Mouse (Mus musculus): Measurements from ENCODE around the gene Slc6a3.

Gene Slc6a3

GRCm38 (mm10) chr13:73575051-73575450 lies 38.5 kb downstream of the Slc6a3 start:
- in situ Hi-C loops (cut with MboI; ENCODE audit: unreplicated experiment in 2 of 2): no loop called here

GRCm38 (mm10) chr13:73577277-73577676 lies 40.7 kb downstream of the Slc6a3 start:
- in situ Hi-C loops (cut with MboI; ENCODE audit: unreplicated experiment in 2 of 2): no loop called here

- in situ Hi-C loops (cut with MboI; ENCODE audit: unreplicated experiment in 2 of 2): no loop called here
These were observed 54.9 kb downstream of the Slc6a3 start for GRCm38 (mm10) chr13:73591488-73591887.

GRCm38 (mm10) chr13:73592546-73592945 lies 56.0 kb downstream of the Slc6a3 start:
- in situ Hi-C loops (cut with MboI; ENCODE audit: unreplicated experiment in 2 of 2): no loop called here

- in situ Hi-C loops (cut with MboI; ENCODE audit: unreplicated experiment in 2 of 2): no loop called here
These were observed 59.7 kb downstream of the Slc6a3 start for GRCm38 (mm10) chr13:73596276-73596675.

- in situ Hi-C loops (cut with MboI; ENCODE audit: unreplicated experiment in 2 of 2): loop anchor here in 1 of 2 experiments (25.0 kb wide), 1 partner anchor 712 kb away; the partner anchor contains the start of gene Pdcd6
These were observed 63.7 kb downstream of the Slc6a3 start for GRCm38 (mm10) chr13:73600217-73600616.

GRCm38 (mm10) chr13:73603046-73603445 lies 66.5 kb downstream of the Slc6a3 start:
- in situ Hi-C loops (cut with MboI; ENCODE audit: unreplicated experiment in 2 of 2): loop anchor here in 1 of 2 experiments (25.0 kb wide), 1 partner anchor 709 kb away; the partner anchor contains the start of gene Pdcd6

- in situ Hi-C loops (cut with MboI; ENCODE audit: unreplicated experiment in 2 of 2): loop anchor here in 1 of 2 experiments (25.0 kb wide), 1 partner anchor 709 kb away; the partner anchor contains the start of gene Pdcd6
These were observed 67.1 kb downstream of the Slc6a3 start, which contains the start of gene Clptm1l for GRCm38 (mm10) chr13:73603522-73604155. Clptm1l (plus strand) TSS chr13:73604006.

GRCm38 (mm10) chr13:73604156-73604957 lies 67.8 kb downstream of the Slc6a3 start:
- in situ Hi-C loops (cut with MboI; ENCODE audit: unreplicated experiment in 2 of 2): loop anchor here in 1 of 2 experiments (25.0 kb wide), 1 partner anchor 708 kb away; the partner anchor contains the start of gene Pdcd6

- in situ Hi-C loops (cut with MboI; ENCODE audit: unreplicated experiment in 2 of 2): loop anchor here in 1 of 2 experiments (25.0 kb wide), 1 partner anchor 694 kb away; the partner anchor contains the start of gene Pdcd6
These were observed 81.9 kb downstream of the Slc6a3 start for GRCm38 (mm10) chr13:73618406-73618805.

- in situ Hi-C loops (cut with MboI; ENCODE audit: unreplicated experiment in 2 of 2): loop anchor here (5.0 to 25.0 kb wide), 3 partner anchors 108 to 692 kb away; partner anchors contain the start of gene Pdcd6 (in 1 of the 2)
These were observed 84.1 kb downstream of the Slc6a3 start for GRCm38 (mm10) chr13:73620637-73621036.

- in situ Hi-C loops (cut with MboI; ENCODE audit: unreplicated experiment in 2 of 2): no loop called here
These were observed 89.8 kb downstream of the Slc6a3 start for GRCm38 (mm10) chr13:73626410-73626744.

GRCm38 (mm10) chr13:73626745-73627549 lies 90.4 kb downstream of the Slc6a3 start, which contains the start of gene Tert:
Tert (plus strand) TSS chr13:73626911.
- in situ Hi-C loops (cut with MboI; ENCODE audit: unreplicated experiment in 2 of 2): no loop called here
